Mouse (Mus musculus) pancreas, adult 10 weeks (tissue): ENCODE results near the gene Aqp9. TPM values are rescaled to one million over a fixed set of nuclear protein-coding genes. Genes with fewer than 3 reads are reported as not detected.

Experiments used
- polyA plus RNA-seq: library from polyadenylated mRNA; stranded (reverse); fragments of 350-450 nt; fragmentation: Illumina TruSeq; extraction: RNeasy Lipid Tissue Mini Kit (QIAGEN cat#74804); gene quantifications from one replicate; pipeline ENCODE4 v1.2.3, GENCODE M21; 2015; ENCODE audit warnings: low read depth, low replicate concordance; ENCODE audit not compliant: insufficient read depth

Gene Aqp9
- not detected for polyA plus RNA-seq

DNA sequence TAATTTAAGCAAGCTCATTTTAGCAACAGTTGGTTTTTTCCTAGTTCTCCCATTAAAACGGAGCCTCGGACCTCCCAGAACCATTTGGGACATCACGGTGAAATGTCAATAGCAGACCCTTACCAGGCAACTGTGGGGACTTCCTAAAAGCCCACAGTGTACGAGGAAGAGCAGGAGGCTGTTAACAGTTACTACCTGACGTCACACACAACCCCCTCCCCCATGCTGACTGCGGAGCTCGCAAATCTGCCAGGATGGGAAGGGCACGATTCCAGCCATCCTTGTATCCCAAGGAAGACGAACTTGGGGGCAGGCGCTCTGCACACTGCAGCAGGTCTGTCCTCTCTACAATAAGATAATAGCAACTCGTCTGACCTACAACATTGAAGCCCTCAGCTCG lies at the start of gene Aqp9:
TSS of gene Aqp9 (minus strand) at position 172 of the 400 bp plus-strand sequence.

DNA sequence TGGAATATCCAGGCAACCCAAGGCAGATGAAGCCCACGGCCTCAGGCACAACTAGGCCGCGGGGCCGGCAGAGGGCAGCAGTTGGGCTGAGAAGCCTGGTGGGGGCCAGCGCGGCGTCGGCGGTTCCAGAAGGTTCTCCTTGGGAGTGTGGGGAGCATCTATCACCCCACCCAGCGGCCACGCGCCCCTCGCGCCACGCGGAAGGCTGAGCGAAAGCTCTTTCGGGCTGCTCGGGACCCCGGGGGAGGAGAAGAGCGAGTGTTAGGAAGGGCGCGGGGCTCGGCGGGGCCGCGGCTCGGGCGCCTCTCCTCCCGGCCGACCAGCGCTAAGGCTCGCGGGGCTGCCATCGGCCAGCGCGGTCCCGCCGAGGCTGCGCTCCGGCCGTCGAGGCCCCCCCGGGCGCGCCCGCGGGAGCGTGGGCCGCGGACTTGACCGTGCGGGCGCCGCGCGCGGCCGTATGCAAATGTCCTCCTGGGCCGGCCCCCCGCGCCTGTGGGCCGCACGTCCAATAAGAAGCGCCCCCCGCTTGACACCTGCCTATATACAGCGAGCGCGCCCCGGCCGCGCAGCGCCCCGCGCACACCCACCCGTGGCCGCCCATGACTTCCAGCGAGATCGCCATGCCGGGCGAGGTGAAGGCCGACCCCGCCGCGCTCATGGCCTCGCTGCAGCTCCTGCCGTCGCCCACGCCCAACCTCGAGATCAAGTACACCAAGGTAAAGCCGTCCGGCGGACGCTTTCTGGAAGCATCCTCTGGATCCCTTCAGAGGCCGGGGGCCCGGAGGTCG lies 47.0 kb upstream of the Aqp9 start, which contains the start of gene Aldh1a2:
TSS of gene Aldh1a2 (plus strand) at position 542 of the 788 bp plus-strand sequence.

Other genes starting within 250 kb of the Aqp9 start
- gene Lipc, start 216.5 kb downstream of the Aqp9 start, polyA plus RNA-seq, result 1.1 TPM
- 13.2 TPM for gene Aldh1a2, start 47.1 kb upstream of the Aqp9 start, polyA plus RNA-seq